Mouse (Mus musculus) adrenal gland, adult 10 weeks (tissue): Measurements from ENCODE around the gene Psors1c2. TPM values are rescaled to one million over a fixed set of nuclear protein-coding genes. Genes with fewer than 3 reads are reported as not detected.

Experiments used
- polyA plus RNA-seq: library from polyadenylated mRNA; stranded (reverse); fragments of 350-450 nt; fragmentation: Illumina TruSeq; extraction: RNeasy Lipid Tissue Mini Kit (QIAGEN cat#74804); gene quantifications from one replicate; pipeline ENCODE4 v1.2.3, GENCODE M21; 2014; ENCODE audit warnings: low read depth, low replicate concordance

The Psors1c2 gene
- not detected for polyA plus RNA-seq

GRCm38 (mm10) chr17:35532901-35533300, at the start of gene Psors1c2:
Gene Psors1c2, plus strand, starts transcription at chr17:35533201.

DNA sequence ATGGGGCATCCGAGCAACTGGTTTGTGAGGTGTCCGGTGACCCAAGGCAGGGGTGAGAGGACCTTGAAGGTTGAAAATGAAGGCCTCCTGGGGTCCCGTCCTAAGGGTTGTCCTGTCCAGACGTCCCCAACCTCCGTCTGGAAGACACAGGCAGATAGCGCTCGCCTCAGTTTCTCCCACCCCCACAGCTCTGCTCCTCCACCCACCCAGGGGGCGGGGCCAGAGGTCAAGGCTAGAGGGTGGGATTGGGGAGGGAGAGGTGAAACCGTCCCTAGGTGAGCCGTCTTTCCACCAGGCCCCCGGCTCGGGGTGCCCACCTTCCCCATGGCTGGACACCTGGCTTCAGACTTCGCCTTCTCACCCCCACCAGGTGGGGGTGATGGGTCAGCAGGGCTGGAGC, 27.2 kb upstream of the Psors1c2 start, which contains the start of gene Pou5f1:
TSS of gene Pou5f1 (plus strand) at position 243 of the 400 bp plus-strand sequence.

GRCm38 (mm10) chr17:35516652-35517500, 16.1 kb upstream of the Psors1c2 start, which contains the start of the genes Tcf19 and Cchcr1:
Gene Tcf19, minus strand, starts transcription at chr17:35516824.
Gene Cchcr1, plus strand, starts transcription at chr17:35517100.

GRCm38 (mm10) chr17:35551881-35552414, 18.9 kb downstream of the Psors1c2 start, which contains the start of gene Cdsn:
Gene Cdsn, plus strand, starts transcription at chr17:35552128.

GRCm38 (mm10) chr17:35567150-35567549, 34.1 kb downstream of the Psors1c2 start, which contains the start of gene 2300002M23Rik:
Gene 2300002M23Rik, plus strand, starts transcription at chr17:35567450.

Other genes with a start within 250 kb of the Psors1c2 start
- gene H2-Q1, start 212.8 kb upstream of the Psors1c2 start, polyA plus RNA-seq = not detected
- 2.0 TPM for gene H2-Q2, start 191.0 kb upstream of the Psors1c2 start, polyA plus RNA-seq
- 19.9 TPM for gene H2-Q4, start 153.6 kb upstream of the Psors1c2 start, polyA plus RNA-seq
- gene H2-Q6, start 108.4 kb upstream of the Psors1c2 start, polyA plus RNA-seq = 3.8 TPM
- gene H2-Q7, start 94.0 kb upstream of the Psors1c2 start, polyA plus RNA-seq = 3.2 TPM
- 2.9 TPM for gene H2-Q10, start 63.1 kb upstream of the Psors1c2 start, polyA plus RNA-seq
- not detected for gene Pou5f1, start 27.2 kb upstream of the Psors1c2 start, polyA plus RNA-seq
- gene Tcf19, start 16.4 kb upstream of the Psors1c2 start, polyA plus RNA-seq = 1.7 TPM
- gene Cchcr1, start 16.1 kb upstream of the Psors1c2 start, polyA plus RNA-seq = 0.41 TPM
- not detected for gene Cdsn, start 18.9 kb downstream of the Psors1c2 start, polyA plus RNA-seq
- not detected for gene 2300002M23Rik, start 34.2 kb downstream of the Psors1c2 start, polyA plus RNA-seq
- gene Sfta2, start 68.3 kb downstream of the Psors1c2 start, polyA plus RNA-seq = not detected
- not detected for gene Gm9573, start 93.4 kb downstream of the Psors1c2 start, polyA plus RNA-seq
- not detected for gene Mucl3, start 110.5 kb downstream of the Psors1c2 start, polyA plus RNA-seq
- gene Vars2, start 134.4 kb downstream of the Psors1c2 start, polyA plus RNA-seq = 1.6 TPM
- gene Gtf2h4, start 140.5 kb downstream of the Psors1c2 start, polyA plus RNA-seq = 3.0 TPM
- gene Ddr1, start 171.4 kb downstream of the Psors1c2 start, polyA plus RNA-seq = 4.3 TPM